Mouse (Mus musculus): ENCODE results near the gene Sptb.

The Sptb gene

DNA sequence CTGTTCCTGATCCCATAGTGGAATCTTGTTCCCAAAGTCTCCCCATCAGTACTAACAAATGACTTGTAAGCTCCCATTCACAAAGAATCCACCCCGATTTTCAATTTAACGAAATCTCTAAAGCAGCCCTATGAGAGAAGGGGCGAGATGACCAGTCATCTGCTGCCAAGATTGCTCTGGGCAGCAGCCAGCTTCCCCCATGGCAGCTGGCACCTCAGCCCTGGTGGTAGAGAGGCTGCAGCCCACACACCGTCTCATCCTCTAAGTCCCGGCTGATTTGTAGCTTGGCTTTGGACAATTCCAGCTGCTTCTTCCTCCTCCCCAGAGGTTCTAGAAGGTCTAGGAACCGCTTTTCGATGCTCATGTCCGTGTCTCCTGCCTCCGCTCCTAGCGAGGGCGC, 102.1 kb downstream of the Sptb start:
- no peak for DNase-seq (ENCODE audit: low spot score in 2 of 2)

DNA sequence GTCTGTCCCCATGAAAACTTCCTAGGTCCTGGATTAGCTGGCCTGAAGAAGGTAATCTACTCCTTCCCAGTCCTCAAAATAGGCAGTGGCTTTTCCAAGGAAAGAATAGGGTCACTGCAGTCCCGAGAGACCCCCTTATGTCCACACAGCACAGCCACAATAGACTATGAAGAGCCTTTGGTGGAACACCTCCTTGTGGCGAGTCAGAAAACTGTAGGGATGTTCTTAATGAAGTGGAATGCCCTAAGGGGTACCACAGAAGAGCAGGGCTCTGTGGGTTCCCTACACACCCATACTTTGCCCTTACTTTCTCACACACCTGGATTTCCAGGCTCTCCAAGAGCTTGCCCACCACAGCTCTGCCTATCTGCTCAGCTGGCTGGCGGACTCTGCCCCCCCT, 104.5 kb downstream of the Sptb start:
- no peak for DNase-seq (ENCODE audit: low spot score in 2 of 2)

DNA sequence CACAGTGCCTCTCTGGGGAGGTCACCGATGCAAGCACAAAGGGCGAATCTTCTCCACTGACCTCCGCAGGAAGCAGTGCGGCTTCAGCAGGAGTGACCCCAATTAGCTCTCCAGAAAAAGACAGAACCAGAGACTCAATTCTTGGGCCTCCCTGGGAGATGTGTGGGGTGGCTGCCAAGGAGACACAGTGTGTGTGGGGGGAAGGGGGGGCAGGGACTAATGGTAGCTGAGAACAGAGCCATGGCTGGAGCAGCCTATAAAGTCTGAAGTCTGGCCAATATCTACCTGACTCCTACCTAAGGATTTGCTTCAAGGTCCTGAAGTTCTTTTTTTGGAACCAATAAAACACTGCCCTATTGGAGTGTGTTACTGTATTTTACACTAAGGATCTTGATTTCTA, 105.8 kb downstream of the Sptb start:
- DNase-seq (ENCODE audit: low spot score in 2 of 2), result no peak

DNA sequence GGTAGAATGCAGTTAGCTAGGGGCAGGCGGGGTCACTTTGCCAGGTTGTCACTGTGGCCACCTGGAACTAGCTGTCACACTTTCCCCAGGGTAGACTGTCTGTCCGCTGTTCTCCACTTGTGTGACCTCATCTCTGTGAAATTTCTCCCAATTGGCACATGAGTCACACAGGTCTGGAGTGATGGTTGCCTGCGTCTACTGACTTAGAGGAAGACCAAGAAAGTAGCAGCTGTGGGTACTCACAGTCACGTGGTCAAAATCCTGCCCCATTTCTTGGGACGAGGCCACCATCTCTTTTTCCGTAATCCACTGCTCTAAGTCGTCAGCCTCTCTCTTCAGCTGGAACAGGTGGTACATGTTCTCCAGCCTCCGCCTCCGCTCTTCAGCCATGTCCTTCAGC, 106.6 kb downstream of the Sptb start:
- no peak for DNase-seq (ENCODE audit: low spot score in 2 of 2)

DNA sequence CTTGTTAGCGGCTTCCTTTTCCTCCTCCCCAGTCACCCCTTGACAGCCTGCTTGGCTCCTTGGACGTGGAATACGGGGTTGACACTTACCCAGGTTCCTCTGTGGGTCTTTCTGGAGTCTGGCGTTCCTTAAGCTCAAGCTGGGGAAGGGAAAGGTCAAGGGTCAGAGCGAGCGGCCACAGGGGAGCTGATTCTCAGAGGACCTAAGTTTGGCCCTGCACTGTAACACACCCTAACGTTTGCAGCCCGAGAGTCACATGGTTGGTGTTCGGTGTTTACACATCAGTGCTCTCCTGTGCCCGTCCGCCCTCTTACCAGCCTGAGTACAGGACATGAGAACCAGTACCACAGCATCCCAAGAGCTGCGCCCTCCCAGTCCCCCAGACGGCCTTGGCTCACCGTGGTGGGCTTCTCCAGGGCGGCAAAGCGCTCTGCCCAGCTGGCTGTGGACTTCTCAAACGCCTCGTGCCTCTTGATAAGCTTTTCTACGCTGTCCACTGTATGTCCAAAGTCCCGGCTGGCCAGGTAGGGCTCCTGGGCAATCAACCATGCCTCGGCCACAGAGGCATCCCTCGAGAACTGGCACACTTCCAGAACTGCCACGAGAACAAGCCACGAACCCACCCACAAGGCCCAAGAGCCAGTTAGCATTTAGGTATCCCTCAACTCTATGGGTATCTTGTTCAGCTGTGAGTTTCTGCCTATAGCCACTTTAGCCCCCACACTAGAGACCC, 112.0 kb downstream of the Sptb start:
- DNase-seq (ENCODE audit: low spot score in 2 of 2), result no peak

DNA sequence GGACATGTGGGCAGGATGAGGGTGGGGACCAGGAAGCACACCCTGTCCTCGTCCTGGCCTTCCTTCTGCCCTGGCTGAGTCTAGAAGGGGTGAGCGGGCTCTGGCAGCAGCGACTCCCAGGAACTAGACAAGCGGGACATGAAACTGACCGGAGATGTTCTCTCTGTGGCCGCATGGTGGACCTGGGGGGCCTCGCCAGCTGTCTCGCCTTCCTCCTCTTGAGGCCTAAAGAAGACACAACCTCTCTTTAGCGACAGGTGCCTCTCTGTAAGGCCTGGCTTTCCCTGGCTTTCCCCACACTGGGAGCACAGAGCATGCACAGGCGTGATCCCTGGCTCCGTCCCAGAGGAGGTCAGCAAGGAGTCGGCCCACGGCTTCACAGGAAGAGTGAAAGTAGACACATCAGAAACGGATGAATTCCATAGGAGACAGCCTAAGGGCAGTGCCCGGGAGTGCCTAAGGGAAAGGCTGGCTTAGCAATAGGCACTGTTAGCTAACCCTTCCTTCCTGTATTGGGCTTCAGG, 112.7 kb downstream of the Sptb start:
- no peak for DNase-seq (ENCODE audit: low spot score in 2 of 2)

DNA sequence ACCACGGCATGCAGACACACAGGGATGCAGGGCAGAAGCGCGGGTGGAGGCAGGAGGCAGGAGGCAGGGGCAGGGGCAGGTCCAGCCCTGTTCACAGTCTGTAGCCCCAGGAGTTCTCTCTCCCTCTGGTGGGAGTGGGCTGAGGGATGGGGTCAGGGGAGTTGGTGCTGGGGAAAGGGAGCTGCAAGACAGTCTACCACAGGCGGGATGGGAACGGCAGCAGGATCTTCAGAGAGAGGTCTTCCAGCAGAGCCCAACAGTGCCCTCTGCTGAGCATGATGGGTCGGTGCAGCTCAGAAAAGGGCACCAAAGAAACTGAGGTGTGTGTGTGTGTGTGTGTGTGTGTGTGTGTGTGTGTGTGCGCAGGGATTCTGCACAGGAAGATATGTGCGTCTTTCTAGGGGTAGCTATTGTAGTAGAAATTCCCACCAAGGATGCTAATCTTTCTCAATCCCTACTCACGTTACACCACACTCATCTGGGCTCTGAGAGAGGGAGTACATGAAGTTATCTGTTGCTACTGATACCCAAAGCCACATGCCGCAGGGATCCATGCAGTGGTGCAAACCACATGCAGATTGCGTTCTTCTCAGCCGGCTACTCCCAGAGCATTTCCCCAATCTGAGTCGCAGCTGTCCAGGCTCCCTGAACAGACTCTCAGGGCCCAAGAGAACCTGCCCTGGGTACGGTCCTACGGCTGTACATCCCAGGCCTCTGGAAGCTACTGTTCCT, 113.9 kb downstream of the Sptb start:
- peak in 1 of 2 experiments; percentile 81 for DNase-seq (ENCODE audit: low spot score in 2 of 2)

DNA sequence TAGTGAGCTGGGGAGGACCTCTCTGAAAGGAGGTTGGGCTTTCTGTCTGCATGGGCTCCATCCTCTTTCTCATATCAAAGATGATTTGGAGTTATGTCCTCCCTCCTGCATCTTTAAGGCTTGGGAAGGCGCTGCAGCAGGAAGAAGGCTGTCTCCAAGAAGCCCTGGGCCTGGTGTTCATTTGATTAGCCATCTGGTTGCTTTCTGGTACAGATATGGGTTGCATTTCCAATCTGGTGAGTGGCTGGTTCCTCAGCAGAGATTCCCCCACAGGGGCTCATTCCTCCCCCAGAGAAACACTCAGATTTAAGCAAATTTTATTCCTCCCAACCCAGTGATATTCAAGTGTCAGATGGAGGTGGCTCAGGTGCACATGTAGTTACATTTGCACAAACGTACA, 114.5 kb downstream of the Sptb start:
- peak in 1 of 2 experiments; percentile 58 for DNase-seq (ENCODE audit: low spot score in 2 of 2)

DNA sequence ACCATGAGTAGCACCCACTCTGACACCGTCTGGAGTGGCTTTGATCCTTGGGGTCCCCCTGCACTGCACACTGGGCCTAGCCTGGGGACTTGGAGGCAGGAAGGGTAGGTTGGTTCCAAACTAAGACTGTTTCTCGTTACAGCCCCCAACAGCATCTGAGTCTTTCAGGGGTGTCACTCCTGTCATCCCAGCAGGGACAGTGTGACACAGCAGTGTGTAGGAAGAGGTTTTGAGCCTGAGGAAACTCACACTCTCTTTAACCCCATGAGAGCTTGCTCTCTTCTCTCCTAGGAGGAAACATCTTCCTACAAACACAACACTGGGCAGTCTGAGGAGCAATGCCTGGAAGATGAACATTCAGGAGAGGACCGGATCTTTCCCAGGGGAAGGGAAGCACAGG, 115.8 kb downstream of the Sptb start:
- DNase-seq (ENCODE audit: low spot score in 2 of 2), result no peak

DNA sequence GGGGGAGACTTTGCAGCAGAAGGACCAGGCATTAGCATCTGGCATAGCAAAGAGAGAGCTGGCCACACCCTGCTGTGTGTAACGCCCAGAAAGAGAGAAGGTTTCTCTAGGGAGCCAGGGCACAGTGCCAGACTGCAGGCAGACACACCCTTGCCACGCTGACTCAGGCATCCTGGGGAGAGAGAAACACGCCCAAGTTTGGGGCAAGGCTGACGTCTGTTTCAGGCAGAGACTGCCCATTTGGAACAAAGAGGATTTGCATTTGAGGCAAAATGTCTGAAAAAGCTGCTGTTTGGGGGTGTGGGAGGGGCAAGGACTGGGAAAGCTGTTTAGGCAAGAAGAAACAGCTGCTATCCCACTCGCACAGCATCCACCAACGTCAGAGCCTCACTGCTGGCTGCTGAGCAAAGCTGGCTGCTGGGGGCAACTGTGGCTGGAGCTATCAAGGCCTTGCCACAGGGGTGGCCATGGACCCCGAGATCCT, 116.5 kb downstream of the Sptb start:
- peak; percentile 73 to 84 for DNase-seq (ENCODE audit: low spot score in 2 of 2)

DNA sequence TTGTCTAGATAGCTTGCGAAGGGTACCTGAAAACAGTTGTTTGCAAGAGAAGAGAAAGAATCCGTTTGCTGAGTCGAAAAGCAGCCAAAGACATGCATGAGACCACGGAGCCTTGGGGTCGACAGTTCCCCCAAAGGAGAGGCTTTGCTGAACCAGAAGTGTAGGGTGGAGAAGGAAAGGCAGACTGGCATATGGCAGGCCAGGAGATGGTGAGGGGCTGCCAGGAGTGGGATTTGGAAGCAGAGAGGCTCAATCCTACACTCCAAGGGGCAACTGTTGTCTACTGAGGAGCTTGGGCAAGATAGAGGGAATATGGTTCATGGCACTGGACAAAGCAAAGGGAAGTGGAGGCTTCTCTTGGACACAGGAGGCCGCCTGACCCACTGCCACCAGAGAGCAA, 117.1 kb downstream of the Sptb start:
- no peak for DNase-seq (ENCODE audit: low spot score in 2 of 2)

DNA sequence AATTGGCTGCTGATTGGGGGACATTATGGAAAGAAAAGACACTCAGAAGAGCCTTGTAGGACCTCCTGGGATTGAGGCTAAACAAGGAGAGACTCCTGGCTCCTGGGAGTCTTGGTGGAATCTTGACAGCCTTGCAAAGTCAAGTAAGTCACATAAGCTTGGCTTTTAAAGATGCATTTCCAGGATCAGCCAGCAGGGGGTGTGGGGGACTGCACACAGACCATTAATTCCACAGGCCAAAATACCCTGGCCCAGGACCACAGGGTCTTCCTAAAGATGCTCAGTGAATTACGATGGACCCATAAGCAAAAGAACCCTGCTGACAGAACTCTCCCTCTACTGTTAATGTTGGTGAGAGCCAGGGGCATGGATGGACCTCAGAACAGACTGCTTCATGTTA, 118.1 kb downstream of the Sptb start:
- DNase-seq (ENCODE audit: low spot score in 2 of 2), result no peak

DNA sequence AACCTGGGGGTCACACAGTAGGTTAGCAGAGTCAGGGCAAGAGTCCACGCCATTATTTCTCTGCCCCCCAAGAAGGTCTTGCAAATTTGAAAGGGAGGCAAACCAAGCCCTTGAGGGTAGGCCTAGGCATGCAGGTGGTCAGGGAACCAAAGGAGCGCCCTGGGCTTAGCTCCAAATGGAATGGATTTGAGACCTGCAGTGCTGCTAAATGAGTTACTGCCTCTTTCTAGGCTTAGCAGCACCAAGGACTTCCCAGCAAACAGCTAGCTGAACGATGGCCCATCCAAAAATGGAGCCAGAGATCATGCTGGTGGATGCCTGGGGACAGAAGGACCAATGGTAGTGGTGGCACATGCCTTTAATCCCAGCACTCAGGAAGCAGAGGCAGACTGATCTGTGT, 119.3 kb downstream of the Sptb start:
- DNase-seq (ENCODE audit: low spot score in 2 of 2), result no peak

DNA sequence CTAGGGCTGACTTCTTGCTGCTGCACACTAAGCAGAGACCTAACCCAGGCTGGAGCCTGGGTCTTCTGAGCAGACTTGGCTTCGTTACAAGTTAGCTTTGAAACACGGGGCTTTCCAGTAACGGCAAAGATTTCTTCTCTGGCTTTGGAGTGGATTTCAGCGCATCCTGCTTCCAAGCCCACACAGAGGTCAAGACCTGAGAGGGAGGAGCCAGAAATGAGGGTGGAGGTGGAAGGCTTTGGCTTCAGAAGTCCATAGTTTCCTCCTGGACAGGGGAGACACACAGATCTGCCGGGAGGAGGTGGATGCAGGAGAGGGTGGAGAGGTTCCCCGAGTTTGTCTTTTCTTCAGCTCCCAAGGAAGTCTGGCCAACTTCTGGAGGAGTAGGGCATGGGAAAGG, 120.8 kb downstream of the Sptb start:
- no peak for DNase-seq (ENCODE audit: low spot score in 2 of 2)

DNA sequence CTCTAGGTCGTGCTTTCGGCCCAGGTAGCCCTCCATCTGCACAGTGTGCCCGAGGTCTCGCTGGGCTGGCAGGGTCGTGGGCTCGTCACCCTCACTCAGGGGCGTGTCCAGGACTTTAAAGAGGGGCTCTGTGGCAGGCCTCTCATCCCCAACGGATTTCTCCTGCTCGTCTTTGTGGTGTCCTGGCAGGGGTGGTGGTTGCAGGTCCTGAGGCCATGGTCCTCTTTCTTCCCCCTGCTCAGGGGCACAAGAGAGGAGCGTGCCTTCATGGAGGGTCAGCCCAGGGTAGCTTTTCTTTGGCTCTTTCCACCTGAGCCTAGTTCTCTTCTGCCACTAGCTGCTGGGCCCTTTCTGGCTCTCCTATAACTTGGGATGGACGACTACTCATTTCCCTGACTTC, 123.0 kb downstream of the Sptb start:
- DNase-seq (ENCODE audit: low spot score in 2 of 2), result no peak

DNA sequence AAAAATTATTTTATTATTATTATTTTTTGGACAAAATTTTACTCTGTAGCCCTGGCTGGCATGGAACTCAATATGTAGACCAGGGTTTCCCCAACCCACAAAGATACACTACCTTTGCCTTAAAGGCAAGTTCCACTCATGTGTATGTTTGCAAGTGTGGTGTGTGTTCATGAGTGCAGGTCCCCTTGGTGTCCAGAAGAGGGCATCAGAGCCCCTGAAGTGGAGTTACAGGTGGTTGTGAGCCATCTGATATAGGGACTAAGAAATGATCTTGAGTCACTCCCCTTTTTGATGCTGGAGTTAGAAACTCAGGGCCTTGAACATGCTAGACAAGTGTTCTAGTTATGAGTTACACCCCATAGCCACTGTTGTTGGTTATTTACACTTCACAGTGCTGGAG, 125.3 kb downstream of the Sptb start:
- DNase-seq (ENCODE audit: low spot score in 2 of 2), result no peak

DNA sequence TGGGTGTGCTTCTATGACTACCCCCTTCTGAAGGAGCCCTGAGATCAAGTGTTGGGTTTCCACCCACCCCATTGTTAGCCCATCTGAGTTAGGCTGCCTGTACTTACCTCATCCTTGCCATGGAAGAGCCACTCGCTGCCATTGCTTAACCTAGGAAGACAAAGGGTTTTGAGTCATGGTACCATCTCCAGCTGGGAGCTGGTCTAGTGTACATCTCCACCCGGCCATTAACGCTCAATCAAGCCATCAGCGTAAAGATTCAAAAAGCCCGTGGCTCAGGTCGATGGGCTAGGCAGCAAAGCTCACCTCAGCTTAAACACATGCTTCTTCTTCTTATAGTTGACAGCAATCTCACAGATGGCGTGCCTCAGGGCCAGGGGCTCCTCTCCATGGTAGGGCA, 126.9 kb downstream of the Sptb start:
- no peak for DNase-seq (ENCODE audit: low spot score in 2 of 2)

DNA sequence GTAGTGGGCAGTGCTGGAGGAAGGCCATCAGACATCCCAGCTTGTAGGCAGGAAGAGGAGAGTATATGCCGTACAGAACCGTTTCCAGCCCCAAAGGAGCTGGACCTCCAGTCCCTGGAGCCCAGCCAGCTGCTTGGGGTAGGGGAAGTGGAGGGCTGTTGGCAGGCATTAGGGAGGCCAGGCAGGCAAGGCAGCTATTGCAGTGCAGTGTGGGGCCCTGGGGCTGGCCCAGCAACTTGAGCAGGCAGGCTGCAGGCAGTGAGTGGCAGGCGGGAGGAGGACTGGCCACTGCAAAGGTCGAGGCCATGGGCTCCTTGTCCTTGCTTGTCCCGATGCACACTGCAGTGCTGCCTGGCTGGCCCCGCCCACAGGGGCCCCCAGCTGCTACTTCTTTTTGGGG, 127.5 kb downstream of the Sptb start:
- DNase-seq (ENCODE audit: low spot score in 2 of 2), result no peak

DNA sequence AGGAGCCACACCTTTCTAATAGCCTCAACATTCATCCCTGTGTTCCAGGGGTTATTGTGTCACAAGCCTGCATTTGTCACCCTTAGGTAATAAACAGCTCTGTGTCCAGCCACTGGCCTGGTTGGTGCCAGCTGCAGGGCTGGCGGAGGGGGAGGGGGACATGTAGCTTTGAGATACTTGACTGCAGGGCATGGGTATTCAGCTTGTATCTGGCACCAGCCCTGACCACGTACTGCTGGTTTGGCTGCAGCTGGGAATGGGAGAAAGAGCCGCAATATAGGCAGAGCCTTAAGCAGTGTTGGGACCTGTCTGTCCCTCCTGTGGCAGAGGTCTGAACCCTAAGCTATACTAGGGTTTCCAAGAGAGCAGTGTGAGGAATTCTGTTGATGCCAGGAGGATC, 128.2 kb downstream of the Sptb start:
- DNase-seq (ENCODE audit: low spot score in 2 of 2), result no peak

DNA sequence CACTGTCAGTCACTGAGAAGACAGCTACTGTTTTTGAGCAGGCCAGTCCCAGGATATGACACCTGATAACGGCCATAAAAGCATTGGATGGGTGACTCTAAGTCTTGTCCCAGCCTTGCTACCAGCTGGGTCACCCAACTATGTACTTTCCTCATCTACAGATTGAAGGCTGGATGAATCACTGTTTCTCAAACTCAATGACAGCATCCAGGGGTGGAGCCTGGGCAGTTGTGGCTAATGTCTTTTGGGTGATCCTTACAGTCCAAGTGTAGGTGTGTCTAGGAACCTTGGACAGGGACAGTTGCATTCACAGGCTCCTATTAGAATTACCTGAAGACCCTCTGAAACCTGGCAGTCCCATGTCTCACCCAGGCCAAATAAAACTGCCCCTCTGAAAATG, 130.5 kb downstream of the Sptb start:
- no peak for DNase-seq (ENCODE audit: low spot score in 2 of 2)

DNA sequence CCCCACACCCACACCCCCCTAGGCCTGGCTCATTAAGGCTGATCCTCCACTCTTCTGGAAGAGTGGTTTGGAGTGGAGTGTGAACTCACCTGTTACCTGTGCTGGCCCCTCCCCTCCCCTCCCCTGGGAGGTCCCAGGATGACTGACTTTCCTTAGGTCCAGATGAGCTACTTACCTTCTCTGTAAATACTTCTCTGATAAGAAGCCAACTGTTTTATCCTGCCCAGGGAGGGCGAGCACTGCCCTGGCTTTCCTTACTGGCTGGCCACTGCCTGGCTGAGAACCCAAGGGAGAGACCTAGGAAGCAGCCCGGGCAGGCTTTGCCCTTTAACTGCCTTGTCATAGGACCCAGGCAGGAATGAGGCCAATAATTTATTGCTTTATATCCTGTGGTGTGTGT, 131.9 kb downstream of the Sptb start:
- no peak for DNase-seq (ENCODE audit: low spot score in 2 of 2)

DNA sequence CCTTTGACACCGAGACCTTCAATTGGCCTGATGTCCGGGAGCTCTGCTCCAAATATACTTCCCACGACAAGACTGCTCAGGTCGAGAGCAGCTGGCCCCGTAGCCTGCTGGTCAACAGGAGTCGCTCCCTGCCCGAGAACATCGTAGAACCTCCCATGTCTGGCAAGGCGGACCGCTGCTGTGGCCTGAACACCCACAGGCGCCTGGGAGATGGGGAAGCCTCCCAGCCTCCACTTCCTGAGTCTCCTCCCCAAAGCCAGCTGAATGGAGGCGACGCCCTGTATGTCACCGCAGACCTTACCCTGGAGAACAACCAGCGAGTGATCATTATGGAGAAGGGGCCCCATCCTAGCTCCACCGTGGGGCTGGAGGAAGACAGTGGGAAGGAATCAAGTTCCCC, 132.5 kb downstream of the Sptb start:
- no peak for DNase-seq (ENCODE audit: low spot score in 2 of 2)

DNA sequence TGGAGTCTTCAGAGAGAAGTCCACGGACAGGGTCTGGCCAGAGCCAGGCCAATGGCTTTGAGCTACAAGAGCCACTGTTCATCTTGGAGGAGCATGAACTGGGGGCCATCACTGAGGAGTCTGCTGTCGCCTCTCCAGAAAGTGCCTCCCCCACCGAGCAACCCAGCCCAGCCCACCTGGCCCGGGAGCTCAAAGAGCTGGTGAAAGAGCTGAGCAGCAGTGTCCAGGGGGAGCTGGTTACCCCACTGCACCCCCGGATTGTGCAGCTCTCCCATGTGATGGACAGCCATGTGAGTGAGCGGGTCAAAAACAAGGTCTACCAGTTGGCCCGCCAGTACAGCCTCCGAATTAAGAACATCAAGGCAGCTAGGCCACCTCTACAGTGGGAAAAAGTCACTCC, 133.5 kb downstream of the Sptb start:
- no peak for DNase-seq (ENCODE audit: low spot score in 2 of 2)

Data from left cerebral cortex, adult 9 months (tissue).